Mouse (Mus musculus): ENCODE measurements around the gene Ndufaf7. TPM values are rescaled to one million over a fixed set of nuclear protein-coding genes. Genes with fewer than 3 reads are reported as not detected.

Gene Ndufaf7
- 10 to 100 TPM; 22.0 to 31.8 TPM for total RNA-seq (2021)
- long read RNA-seq, experiment 1, transcript Ndufaf7-201 (10 exons, 1,749 nt), result major isoform, 40 of 81 reads
- long read RNA-seq, experiment 1, partial matches to known transcripts, result 0 of 81 reads
- long read RNA-seq, experiment 1, other reads (novel, unspliced or antisense), result 41 of 81 reads
- long read RNA-seq, experiment 2, transcript Ndufaf7-201 (10 exons, 1,749 nt), result major isoform, 33 of 84 reads
- long read RNA-seq, experiment 2, partial matches to known transcripts, result 42 of 84 reads
- long read RNA-seq, experiment 2, other reads (novel, unspliced or antisense), result 8 of 84 reads

DNA sequence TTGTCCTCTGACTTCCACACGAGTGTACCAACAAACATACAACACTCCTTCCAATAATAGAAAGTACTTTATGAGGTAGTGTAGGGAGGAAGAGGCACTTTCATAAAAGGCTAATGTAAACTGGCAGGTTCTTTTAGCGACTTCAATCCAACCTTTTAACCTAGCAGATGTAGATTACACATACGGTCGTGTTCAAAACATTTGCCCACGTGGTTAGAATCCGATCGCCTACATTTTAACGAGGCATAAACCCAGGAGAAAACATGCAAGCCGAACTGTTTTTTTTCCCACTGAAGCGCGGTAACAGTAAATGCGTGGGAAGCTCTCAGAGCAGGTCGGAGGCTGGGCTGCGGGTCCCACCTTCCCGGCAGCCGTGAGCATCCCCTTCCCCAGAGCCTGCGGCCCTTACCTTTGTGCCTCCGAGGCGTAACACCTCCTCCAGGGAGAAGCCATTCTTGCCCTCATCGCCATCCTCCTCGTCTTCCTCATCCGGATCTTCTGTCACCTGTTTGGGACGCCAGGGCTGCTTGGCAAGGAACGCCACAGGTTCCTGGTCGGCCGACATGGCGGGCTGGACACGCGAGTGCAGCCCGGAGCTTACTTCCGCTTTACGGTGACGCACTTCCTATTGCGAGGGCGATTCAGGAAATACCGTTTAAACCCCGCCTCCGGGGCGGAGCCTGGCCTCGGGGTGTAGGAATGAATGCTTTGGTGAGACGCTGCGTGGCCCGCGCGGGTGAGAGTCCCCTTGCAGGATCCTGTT, at the start of gene Ndufaf7, which contains the start of gene Cebpz:
Gene Ndufaf7, plus strand, starts transcription at position 671 of the 763 bp plus-strand sequence.
Gene Cebpz, minus strand, starts transcription at position 601 of the 763 bp plus-strand sequence.
- no peak for TF ChIP-seq CTCF (IDR thresholded peaks at IDR 0.05)
- peak within 1 kb of the TSS; percentile 89 for H3K27ac ChIP-seq

DNA sequence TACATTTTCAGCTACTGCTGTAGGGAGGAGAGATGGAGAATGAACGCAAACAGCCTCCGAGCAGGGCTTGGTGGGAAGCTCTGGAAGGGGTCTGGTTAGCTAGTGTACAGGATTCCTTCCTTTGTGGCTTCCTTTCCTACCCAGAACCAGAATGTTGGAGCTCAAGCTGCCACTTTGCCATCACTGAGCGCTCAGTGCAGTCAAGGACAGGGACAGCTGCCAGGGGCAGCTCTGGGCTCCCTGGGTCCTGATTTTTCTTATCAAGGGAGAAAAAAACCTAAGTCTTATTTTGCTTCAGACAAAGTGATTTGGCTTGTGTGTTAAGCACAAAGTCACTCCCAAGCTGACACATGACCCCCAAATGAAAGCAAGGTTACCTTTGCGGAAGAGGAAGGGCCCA, 48.4 kb upstream of the Ndufaf7 start:
- no peak overlapping the region for H3K4me3 ChIP-seq
- no peak for DNase-seq
- H3K27ac ChIP-seq, result no peak overlapping the region
- intact Hi-C loops (cut with DNase I), result no loop called here
- TF ChIP-seq CTCF (IDR thresholded peaks at IDR 0.05), result no peak

More for the DNA sequence above, at the start of gene Ndufaf7, which contains the start of gene Cebpz:
- peak within 1 kb of the TSS; percentile 99 for H3K4me3 ChIP-seq
- peak; percentile 98 for DNase-seq
- intact Hi-C loops (cut with DNase I), result loop anchor here (2.0 to 10.0 kb wide), 2 partner anchors 20 to 918 kb away; partner anchors contain the start of gene Cebpzos

DNA sequence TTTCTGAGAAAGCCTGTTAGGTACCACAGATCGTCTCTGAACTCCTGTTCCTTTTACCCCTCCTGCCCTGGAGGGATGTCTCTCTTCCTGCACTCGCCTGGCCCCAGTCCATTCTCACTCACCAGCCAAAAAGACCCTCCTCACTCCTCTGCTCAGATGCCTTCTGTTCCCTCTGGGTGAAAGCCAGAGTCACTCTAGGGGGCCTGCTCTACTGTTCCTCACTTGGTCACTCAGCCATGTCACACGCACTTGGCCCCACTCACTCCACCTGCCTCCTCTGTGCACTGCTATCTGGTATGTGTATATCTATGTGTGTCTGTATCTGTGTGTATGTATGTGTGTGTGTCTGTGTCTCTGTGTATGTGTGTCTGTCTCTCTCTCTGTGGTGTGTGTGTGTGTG, 47.8 kb upstream of the Ndufaf7 start:
- intact Hi-C loops (cut with DNase I), result no loop called here
- no peak for DNase-seq
- H3K4me3 ChIP-seq, result no peak overlapping the region
- no peak for TF ChIP-seq CTCF (IDR thresholded peaks at IDR 0.05)
- H3K27ac ChIP-seq, result no peak overlapping the region

DNA sequence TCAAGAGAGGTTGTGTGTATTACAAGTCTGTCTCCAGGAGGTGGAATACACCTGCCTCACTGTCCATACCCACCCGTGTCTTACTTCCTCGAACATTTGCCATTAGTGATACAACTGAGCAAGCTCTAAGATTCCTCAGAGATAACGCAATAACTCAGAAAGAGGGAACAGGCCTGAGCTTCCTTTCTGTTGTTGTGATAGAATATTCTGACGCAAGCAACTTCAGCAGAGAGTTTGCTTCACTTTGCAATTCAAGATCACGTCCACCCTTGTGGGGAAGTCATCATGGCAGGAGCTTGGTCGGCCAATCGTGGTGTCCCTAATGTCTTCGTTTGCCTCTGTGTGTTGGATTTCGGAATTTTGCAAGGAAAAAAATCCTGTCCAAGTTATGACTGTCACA, 45.9 kb upstream of the Ndufaf7 start:
- intact Hi-C loops (cut with DNase I), result no loop called here
- Histone ChIP-seq H3K27ac (no peak overlapping the region), H3K4me3 (no peak overlapping the region)
- TF ChIP-seq CTCF (IDR thresholded peaks at IDR 0.05), result no peak
- no peak for DNase-seq

DNA sequence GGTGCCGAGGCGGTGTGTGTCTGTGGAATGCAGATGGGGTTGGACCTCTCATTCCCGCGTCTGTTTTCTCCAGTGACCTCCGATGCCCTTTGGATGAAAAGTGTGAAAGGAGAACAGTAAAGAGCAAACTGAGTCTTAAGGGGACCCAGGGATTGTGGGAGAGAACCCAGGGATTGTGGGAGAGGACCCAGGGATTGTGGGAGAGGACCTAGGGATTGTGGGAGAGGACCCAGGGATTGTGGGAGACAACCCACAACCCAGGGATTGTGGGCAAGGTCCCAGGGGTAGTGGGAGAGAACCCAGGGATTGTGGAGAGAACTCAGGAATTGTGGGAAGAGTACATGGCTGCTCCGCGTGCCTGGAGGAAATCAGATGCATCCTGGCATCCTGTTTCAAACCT, 41.9 kb upstream of the Ndufaf7 start:
- no peak overlapping the region for H3K27ac ChIP-seq
- intact Hi-C loops (cut with DNase I), result no loop called here
- TF ChIP-seq CTCF (IDR thresholded peaks at IDR 0.05), result no peak
- no peak overlapping the region for H3K4me3 ChIP-seq
- DNase-seq, result no peak

DNA sequence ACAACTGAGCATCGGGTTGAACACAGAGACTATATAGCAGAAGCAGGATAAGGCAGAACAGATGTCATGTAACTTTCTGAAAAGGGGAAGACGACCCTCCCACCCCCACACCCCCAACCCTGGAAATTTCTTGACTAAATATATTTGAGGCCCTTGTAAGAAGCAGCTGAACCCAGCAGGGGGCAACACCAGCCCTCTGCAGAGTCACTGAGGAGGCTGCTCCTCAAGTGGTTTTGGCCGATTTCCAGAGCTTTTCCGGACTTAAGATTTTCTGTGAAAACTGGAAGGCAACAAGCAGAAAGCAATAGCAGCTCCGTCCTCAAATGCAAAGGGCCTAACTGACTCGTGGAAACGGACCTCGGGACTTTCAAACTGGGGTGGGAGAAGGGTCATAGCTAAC, 41.5 kb upstream of the Ndufaf7 start:
- Histone ChIP-seq H3K27ac (no peak overlapping the region), H3K4me3 (no peak overlapping the region)
- intact Hi-C loops (cut with DNase I), result no loop called here
- DNase-seq, result peak; percentile 34
- TF ChIP-seq CTCF (IDR thresholded peaks at IDR 0.05), result peak; percentile 46

DNA sequence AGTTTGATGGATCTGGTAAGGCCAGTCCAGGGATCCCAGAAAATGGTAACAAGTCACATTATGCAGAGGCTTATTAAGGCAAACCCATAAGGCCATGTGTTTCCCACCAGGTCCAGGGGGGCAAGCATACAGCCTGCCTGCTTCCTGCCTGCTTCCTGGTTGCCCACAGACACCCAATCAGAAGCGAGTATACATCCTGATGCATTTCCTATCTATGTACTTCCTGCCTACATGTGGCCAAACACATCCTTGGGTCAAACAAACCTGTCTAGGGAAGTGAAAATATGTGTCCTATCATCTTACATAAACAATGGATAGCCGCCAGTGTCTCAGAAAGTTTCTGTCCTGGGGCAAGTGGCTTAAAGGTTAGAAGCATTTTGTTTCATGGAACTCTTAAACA, 33.8 kb upstream of the Ndufaf7 start:
- no peak overlapping the region for H3K27ac ChIP-seq
- no peak for DNase-seq
- no peak overlapping the region for H3K4me3 ChIP-seq
- intact Hi-C loops (cut with DNase I), result no loop called here
- no peak for TF ChIP-seq CTCF (IDR thresholded peaks at IDR 0.05)

DNA sequence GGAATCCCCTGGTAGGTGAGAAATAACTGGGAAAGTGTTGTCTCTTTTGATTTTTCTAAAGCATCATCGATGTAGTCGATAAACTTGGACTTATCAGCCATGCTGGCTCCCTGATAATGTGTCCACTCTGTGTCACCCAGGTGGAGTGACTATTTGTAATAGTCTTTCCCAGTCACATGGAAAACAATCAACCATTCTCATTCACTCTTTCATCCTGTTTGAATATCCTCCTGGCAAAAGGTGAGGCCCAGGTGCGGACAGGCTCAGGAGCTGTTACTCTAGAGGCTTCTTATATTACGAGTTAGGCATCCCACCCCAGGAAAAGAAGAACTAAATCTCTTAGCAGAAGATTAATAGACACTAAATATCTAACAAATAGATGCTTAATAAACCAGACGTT, 30.0 kb upstream of the Ndufaf7 start, which contains the start of gene Sult6b1:
Gene Sult6b1, minus strand, starts transcription at position 101 of the 400 bp plus-strand sequence.
- DNase-seq, result no peak
- TF ChIP-seq CTCF (IDR thresholded peaks at IDR 0.05), result no peak
- intact Hi-C loops (cut with DNase I), result no loop called here
- Histone ChIP-seq H3K27ac (no peak within 1 kb of the TSS), H3K4me3 (no peak within 1 kb of the TSS)

DNA sequence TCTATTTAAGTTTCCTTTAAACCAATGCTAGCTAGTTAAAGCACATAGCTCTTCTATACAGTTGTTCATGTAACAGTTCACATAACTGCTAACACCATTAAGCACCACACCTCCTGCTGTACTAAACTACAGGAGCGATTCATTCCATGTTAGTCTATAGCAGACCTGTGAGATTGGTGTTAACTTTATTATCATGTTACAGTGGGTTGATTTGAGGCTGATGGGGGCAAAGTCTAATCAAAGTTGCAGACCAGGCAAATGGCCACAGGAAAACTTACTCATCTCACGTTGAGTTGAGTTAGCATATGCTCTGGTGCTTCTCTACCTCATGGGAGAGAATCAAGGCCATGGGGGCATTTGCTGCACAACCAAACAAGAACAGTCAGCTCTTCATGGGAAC, 27.6 kb upstream of the Ndufaf7 start:
- TF ChIP-seq CTCF (IDR thresholded peaks at IDR 0.05), result no peak
- no peak for DNase-seq
- intact Hi-C loops (cut with DNase I), result no loop called here
- no peak overlapping the region for H3K4me3 ChIP-seq
- no peak overlapping the region for H3K27ac ChIP-seq

DNA sequence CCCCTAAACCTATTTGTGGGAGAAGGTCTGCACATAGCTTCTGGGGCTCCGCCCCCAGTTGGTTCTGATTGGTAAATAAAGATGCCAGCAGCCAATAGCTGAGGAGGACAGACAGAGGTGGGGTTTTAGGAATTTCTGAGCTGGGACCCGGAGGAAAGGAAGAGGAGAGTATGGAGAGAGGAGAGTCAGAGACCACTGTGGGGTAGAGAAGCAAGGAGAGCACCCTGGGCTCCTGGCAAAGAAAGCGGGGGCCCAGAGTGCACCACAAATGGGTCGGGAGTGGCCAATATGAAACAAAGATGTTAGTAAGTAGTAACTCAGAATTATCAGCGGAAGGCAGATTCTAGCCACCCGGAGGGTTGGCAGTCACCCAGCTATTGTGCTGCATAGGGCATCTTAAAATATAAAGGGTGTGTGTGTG, 24.1 kb upstream of the Ndufaf7 start:
- no peak for DNase-seq
- no peak for TF ChIP-seq CTCF (IDR thresholded peaks at IDR 0.05)
- H3K4me3 ChIP-seq, result peak overlapping the region; percentile 56
- intact Hi-C loops (cut with DNase I), result no loop called here
- H3K27ac ChIP-seq, result no peak overlapping the region

DNA sequence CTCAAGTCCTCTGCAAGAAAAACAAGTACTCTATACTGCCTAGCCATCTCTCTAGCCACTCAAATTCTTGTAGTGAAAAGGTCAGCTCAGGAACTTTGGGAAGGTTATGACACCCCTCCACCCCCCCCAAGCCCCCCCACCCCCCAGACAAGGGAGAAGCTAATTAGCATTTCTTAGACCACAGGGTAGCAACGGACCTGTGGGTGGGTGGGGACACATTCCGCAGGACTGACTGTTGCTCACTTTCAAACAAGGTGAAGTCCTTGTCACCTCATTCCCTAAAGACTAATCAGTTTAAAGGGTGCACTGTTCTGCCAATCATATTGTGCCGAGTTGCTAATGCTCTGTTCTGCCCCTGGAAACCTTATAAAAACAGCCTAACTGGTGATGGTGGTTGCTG, 23.0 kb upstream of the Ndufaf7 start:
- H3K4me3 ChIP-seq, result no peak overlapping the region
- intact Hi-C loops (cut with DNase I), result no loop called here
- no peak for DNase-seq
- TF ChIP-seq CTCF (IDR thresholded peaks at IDR 0.05), result no peak
- no peak overlapping the region for H3K27ac ChIP-seq

DNA sequence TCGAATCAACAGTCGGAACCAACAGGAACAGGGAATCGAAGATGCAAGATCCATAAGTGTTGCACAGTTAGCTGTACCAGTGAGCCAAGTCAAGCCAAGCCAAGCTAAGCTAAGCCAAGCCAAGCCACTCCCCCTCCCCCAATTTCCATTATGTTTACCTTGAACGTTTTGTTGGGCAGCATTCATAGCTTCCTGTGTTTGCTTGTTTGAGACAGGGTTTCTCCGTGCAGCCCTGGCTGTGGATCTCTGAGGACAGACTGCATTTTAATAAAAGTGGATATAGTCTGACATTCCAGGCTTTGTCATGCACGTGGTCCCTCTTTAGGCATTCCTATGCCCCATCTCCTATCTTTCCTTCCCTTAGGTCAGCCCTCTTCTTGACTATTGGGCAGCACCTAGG, 21.2 kb upstream of the Ndufaf7 start:
- TF ChIP-seq CTCF (IDR thresholded peaks at IDR 0.05), result no peak
- H3K27ac ChIP-seq, result peak overlapping the region; percentile 92
- peak overlapping the region; percentile 75 for H3K4me3 ChIP-seq
- no peak for DNase-seq
- intact Hi-C loops (cut with DNase I), result loop anchor here (2.0 to 5.0 kb wide), 2 partner anchors 21 to 78 kb away; partner anchors contain the start of genes Cebpz, Gpatch11, Heatr5b and Ndufaf7

DNA sequence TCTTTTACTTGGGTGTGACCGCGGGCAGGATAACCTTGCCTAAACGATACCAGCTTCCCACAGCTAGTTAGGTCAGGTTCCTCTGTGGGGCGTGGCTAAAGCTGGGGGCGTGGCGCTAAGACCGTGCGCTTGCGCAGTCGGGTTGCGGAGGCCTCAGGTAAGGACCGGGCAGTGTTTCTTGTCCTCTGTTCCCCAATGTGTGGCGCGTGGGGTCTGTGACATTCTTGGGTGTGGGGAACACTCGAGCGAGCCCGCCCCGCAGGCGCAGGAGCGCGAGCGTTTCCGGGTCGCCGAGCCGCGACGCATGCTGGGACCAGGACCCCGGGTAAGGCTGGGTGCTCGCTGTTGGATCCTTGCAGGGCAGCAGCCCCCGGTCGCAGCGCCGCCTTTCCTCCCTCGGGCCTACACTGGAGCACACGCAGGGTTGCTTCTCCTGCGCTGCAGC, 20.5 kb upstream of the Ndufaf7 start, which contains the start of gene Cebpzos:
Gene Cebpzos, plus strand, starts transcription at position 132 of the 445 bp plus-strand sequence.
- H3K27ac ChIP-seq, result peak within 1 kb of the TSS; percentile 92
- intact Hi-C loops (cut with DNase I), result loop anchor here (2.0 to 5.0 kb wide), 2 partner anchors 20 to 79 kb away; partner anchors contain the start of genes Cebpz, Gpatch11, Heatr5b and Ndufaf7
- H3K4me3 ChIP-seq, result peak within 1 kb of the TSS; percentile 75
- TF ChIP-seq CTCF (IDR thresholded peaks at IDR 0.05), result no peak
- DNase-seq, result peak; percentile 86
